Comparison of ENCODE assay signal across 11 mouse cellular contexts in the genomic region with DNA sequence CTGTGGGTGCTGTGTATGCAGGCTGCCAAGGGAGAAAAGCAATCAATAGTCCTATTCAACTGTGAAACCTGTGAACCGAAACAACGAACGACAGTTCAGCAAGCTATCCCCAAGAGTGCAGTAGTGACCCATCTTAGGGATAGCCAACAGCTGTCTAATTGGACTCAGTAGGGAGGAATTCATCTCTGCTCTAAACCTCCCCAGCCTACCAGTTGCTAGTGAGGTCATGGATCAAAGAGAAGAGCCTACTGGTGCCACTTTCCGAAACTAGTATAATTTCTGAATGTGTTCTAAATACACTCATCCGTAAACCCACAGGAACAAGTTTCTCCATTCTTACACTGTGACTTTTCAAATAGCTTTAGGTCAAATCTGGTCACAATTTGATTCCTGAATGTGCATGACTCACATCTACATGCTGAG. TPM values are rescaled to one million over a fixed set of nuclear protein-coding genes. Genes with fewer than 3 reads are reported as not detected.
DNase-seq lines count a peak whose midpoint lies in the region; ATAC-seq and TF ChIP-seq lines count a peak whose summit lies in the region.
"Had no signal": no experiment of that assay in that cellular context is flagged by ENCODE, and none has a peak within 500 bp of the region (broad histone marks: within the 10 kb centered on the region; RNA-seq: fewer than 3 reads in every experiment).

No protein-coding gene starts in this region.

- no peaks in the 10 kb centered on the region for H3K36me3 ChIP-seq in liver, postnatal 0 days (replicated peaks; ENCODE audit: insufficient read depth, low read length)
- H3K36me3 ChIP-seq in stomach, embryonic 14.5 days (ENCODE audit: control insufficient read depth, insufficient read depth, low read length): no peaks in the 10 kb centered on the region

- H3K4me3 ChIP-seq in liver, postnatal 0 days (ENCODE audit: low read depth, low read length): no peak overlapping the region
- H3K4me3 ChIP-seq in stomach, embryonic 14.5 days (ENCODE audit: low read depth, low read length): no peak overlapping the region

- H3K27me3 ChIP-seq in liver, postnatal 0 days (ENCODE audit: insufficient read depth, low read length): no peaks in the 10 kb centered on the region
- no peaks in the 10 kb centered on the region for H3K27me3 ChIP-seq in Patski
- no peaks in the 10 kb centered on the region for H3K27me3 ChIP-seq in stomach, embryonic 14.5 days (ENCODE audit: control insufficient read depth, insufficient read depth, low read length)

- POLR2A ChIA-PET in Patski (lab: Charles Lee): no interaction called here

- DNase-seq in heart, adult 11 months: peak; percentile 91
- DNase-seq in heart, postnatal 10 days: no peak
- no peak for DNase-seq in liver, postnatal 0 days
- DNase-seq in liver (no peak), Patski (ENCODE audit: low read depth, low spot score) (peak; percentile 60)
- no peak for DNase-seq in testis, postnatal 14 days (ENCODE audit: low spot score)
- DNase-seq in thymus, postnatal 36 days: no peak
- DNase-seq: kidney, postnatal 25 days; thymus, postnatal 4 days had no signal

- 67% methylated on average over 5 of the region's 5 CpGs for WGBS in liver, postnatal 0 days (ENCODE audit: insufficient replicate concordance)
- WGBS in stomach, embryonic 14.5 days: 68% methylated on average over 5 of the region's 5 CpGs

- no peaks in the 10 kb centered on the region for H3K9me3 ChIP-seq in liver, postnatal 0 days (ENCODE audit: low read length)
- H3K9me3 ChIP-seq in stomach, embryonic 14.5 days (ENCODE audit: control insufficient read depth, low read depth, low read length): no peaks in the 10 kb centered on the region

- CTCF ChIA-PET in Patski (lab: Charles Lee): interaction anchor here (0.8 to 1.4 kb wide), 4 partner anchors 11 to 263 kb away, joined by 3 to 5 read pairs (median 4); no protein-coding TSS in a partner anchor

- H3K27ac ChIP-seq in liver, postnatal 0 days (ENCODE audit: low read depth): no peak overlapping the region
- H3K27ac ChIP-seq in stomach, embryonic 14.5 days (ENCODE audit: low read length): peak overlapping the region; percentile 39; the same call in 1 of the 2 replicates

- H3K4me2 ChIP-seq in liver, postnatal 0 days (ENCODE audit: low read depth, low read length): no peak overlapping the region
- H3K4me2 ChIP-seq in stomach, embryonic 14.5 days (replicated peaks; ENCODE audit: low read depth, low read length): no peak overlapping the region

- TF ChIP-seq EP300 in liver, postnatal 0 days (IDR thresholded peaks at IDR 0.05; ENCODE audit: low read depth): no peak

- TF ChIP-seq CTCF in liver, postnatal 0 days (IDR thresholded peaks at IDR 0.05; ENCODE audit: low read depth): 0 out of 2 replicates have a peak, but pooled peaks have one; percentile 23
- TF ChIP-seq CTCF in Patski (IDR thresholded peaks at IDR 0.05): peak; percentile 41

- in situ Hi-C loops in Patski (cut with MboI; ENCODE audit: low pct_unique_long_range_greater_than_20kb): no loop called here

- no peak overlapping the region for H3K9ac ChIP-seq in liver, postnatal 0 days (replicated peaks)
- H3K9ac ChIP-seq in stomach, embryonic 14.5 days (replicated peaks; ENCODE audit: low read depth, low read length): no peak overlapping the region

- intact Hi-C loops in heart, postnatal 10 days (cut with DNase I): loop anchor here (5.0 kb wide), 1 partner anchor 99 kb away; no protein-coding TSS in a partner anchor

- peaks cover 4% of the 10 kb centered on the region; the same call in 1 of the 2 replicates for H3K4me1 ChIP-seq in liver, postnatal 0 days (ENCODE audit: insufficient read depth)
- no peaks in the 10 kb centered on the region; the same call in 1 of the 2 replicates for H3K4me1 ChIP-seq in stomach, embryonic 14.5 days (ENCODE audit: control insufficient read depth, insufficient read depth, low read length)

- ATAC-seq in liver, postnatal 0 days: peak; percentile 51
- peak; percentile 91 for ATAC-seq in Patski
- no peak for ATAC-seq in stomach, embryonic 14.5 days (ENCODE audit: insufficient number of reproducible peaks, insufficient read depth, low FRiP score, low read depth)
- ATAC-seq: forebrain, embryonic 14.5 days had no signal

RNA-seq across cellular contexts. Expression of a gene that starts 8.9 kb away (rescaled TPM):
- total RNA-seq in heart, postnatal 10 days (2021): under 1 TPM; 0.10 to 0.17 TPM
- 0.32 and 0.35 TPM in 2 replicates for polyA plus RNA-seq in liver, postnatal 0 days (2015; fragmentation: Nextera tagmentation; extraction: Ambion mirVana)
- polyA plus RNA-seq in Patski (2021): 2.6 TPM
- 6.6 and 9.7 TPM in 2 replicates for polyA plus RNA-seq in stomach, embryonic 14.5 days (2014; fragmentation: Nextera tagmentation; extraction: Ambion mirVana)

Comparison
In these comparisons a context has a peak if more than half of its experiments do, and no peak if none do; other contexts are left out.
1. DNase-seq: peak in heart, adult 11 months (single experiment) and Patski (single experiment); none in heart, postnatal 10 days (0 of 2), liver, postnatal 0 days (single experiment), liver (single experiment), testis, postnatal 14 days (single experiment) and thymus, postnatal 36 days (0 of 2).